Comparison of ENCODE assay signal across 8 mouse cellular contexts in genomic region chr5:135001309-135001708, GRCm38 (mm10). TPM values are rescaled to one million over a fixed set of nuclear protein-coding genes. Genes with fewer than 3 reads are reported as not detected.
A peak's percentile ranks its signal among the peaks of the same experiment; 100 is the strongest.
DNase-seq lines count a peak whose midpoint lies in the region; ATAC-seq lines count a peak whose summit lies in the region.

No protein-coding gene starts in this region.

- no peak overlapping the region for H3K9ac ChIP-seq in liver, embryonic 12.5 days

- H3K9me3 ChIP-seq in embryonic facial prominence, embryonic 10.5 days = no peaks in the 10 kb centered on the region
- H3K9me3 ChIP-seq in liver, embryonic 12.5 days (replicated peaks) = no peaks in the 10 kb centered on the region

- ATAC-seq in liver, embryonic 12.5 days = no peak
- 0 out of 2 replicates have a peak, but pooled peaks have one; percentile 34 for ATAC-seq in monocyte, adult 5-6 weeks (replicated peaks; ENCODE audit: insufficient number of reproducible peaks, low FRiP score, low TSS enrichment, poor library complexity, severe bottlenecking)

- H3K27ac ChIP-seq in embryonic facial prominence, embryonic 10.5 days (replicated peaks) = peak overlapping the region; percentile 69
- H3K27ac ChIP-seq in liver, embryonic 12.5 days = no peak overlapping the region

- peak overlapping the region; percentile 5; the same call in 1 of the 2 replicates for H3K4me2 ChIP-seq in liver, embryonic 12.5 days

- no peaks in the 10 kb centered on the region for H3K36me3 ChIP-seq in embryonic facial prominence, embryonic 10.5 days (replicated peaks)
- no peaks in the 10 kb centered on the region for H3K36me3 ChIP-seq in liver, embryonic 12.5 days

- H3K27me3 ChIP-seq in embryonic facial prominence, embryonic 10.5 days (replicated peaks; ENCODE audit: low read depth, poor library complexity, severe bottlenecking) = peaks cover 6% of the 10 kb centered on the region
- peaks cover 33% of the 10 kb centered on the region for H3K27me3 ChIP-seq in liver, embryonic 12.5 days (replicated peaks)

- DNase-seq in urinary bladder, adult 18-20 months (ENCODE audit: low spot score in 2 of 2) = peak; percentile 47 to 64
- DNase-seq in urinary bladder, postnatal 10 days (ENCODE audit: low spot score) = no peak
- DNase-seq in embryonic facial prominence, embryonic 10.5 days (ENCODE audit: low spot score) = peak; percentile 89
- peak; percentile 41 for DNase-seq in hindlimb bud, embryonic 11.5 days (ENCODE audit: extremely low spot score, low read depth, low spot score)
- DNase-seq in yolk sac, embryonic 10.5 days (ENCODE audit: low spot score) = peak; percentile 90
- DNase-seq in left cerebral cortex, adult 8-10 months (ENCODE audit: low spot score in 2 of 2) = no peak

- under 1% methylated on average over 14 of the region's 14 CpGs for WGBS in embryonic facial prominence, embryonic 10.5 days
- 4% methylated on average over 14 of the region's 14 CpGs for WGBS in liver, embryonic 12.5 days (ENCODE audit: insufficient replicate concordance)

- peak overlapping the region; percentile 36 for H3K4me3 ChIP-seq in embryonic facial prominence, embryonic 10.5 days
- no peak overlapping the region for H3K4me3 ChIP-seq in liver, embryonic 12.5 days

- peaks cover 27% of the 10 kb centered on the region for H3K4me1 ChIP-seq in embryonic facial prominence, embryonic 10.5 days
- peaks cover 6% of the 10 kb centered on the region for H3K4me1 ChIP-seq in liver, embryonic 12.5 days

RNA-seq across cellular contexts. Expression of gene Abhd11, which starts 7.6 kb away (rescaled TPM):
- polyA plus RNA-seq in embryonic facial prominence, embryonic 10.5 days (2016; fragmentation: Nextera tagmentation; extraction: Ambion mirVana) = 39.6 and 41.7 TPM in 2 replicates
- polyA plus RNA-seq in liver, embryonic 12.5 days (2016; fragmentation: Nextera tagmentation; extraction: Ambion mirVana) = 39.1 and 45.3 TPM in 2 replicates
- 13.0 to 27.0 TPM (median 24.1 TPM) in 3 replicates for total RNA-seq in monocyte, adult 5-6 weeks (2017)
- 10 to 100 TPM; 35.2 to 39.9 (median 36.7) TPM for total RNA-seq in left cerebral cortex, adult 8-10 months (2022)

RNA-seq across cellular contexts. Expression of gene Cldn3, which starts 15.3 kb away (rescaled TPM):
- polyA plus RNA-seq in embryonic facial prominence, embryonic 10.5 days (2016; fragmentation: Nextera tagmentation; extraction: Ambion mirVana) = 18.2 and 18.8 TPM in 2 replicates
- 0.55 and 0.57 TPM in 2 replicates for polyA plus RNA-seq in liver, embryonic 12.5 days (2016; fragmentation: Nextera tagmentation; extraction: Ambion mirVana)
- total RNA-seq in monocyte, adult 5-6 weeks (2017) = not detected in 3 replicates
- total RNA-seq in left cerebral cortex, adult 8-10 months (2022) = under 1 TPM in 2 of 4 experiments, not detected in 2; 0.50 to 0.93 TPM

RNA-seq across cellular contexts. Expression of gene Stx1a, which starts 22.0 kb away (rescaled TPM):
- 13.5 and 13.8 TPM in 2 replicates for polyA plus RNA-seq in embryonic facial prominence, embryonic 10.5 days (2016; fragmentation: Nextera tagmentation; extraction: Ambion mirVana)
- polyA plus RNA-seq in liver, embryonic 12.5 days (2016; fragmentation: Nextera tagmentation; extraction: Ambion mirVana) = 2.7 and 2.8 TPM in 2 replicates
- 0.29 to 0.76 TPM in 2 of 3 replicates, not detected in the other for total RNA-seq in monocyte, adult 5-6 weeks (2017)
- total RNA-seq in left cerebral cortex, adult 8-10 months (2022) = 100 to 1,000 TPM; 239 to 271 (median 248) TPM

RNA-seq across cellular contexts. Expression of gene Cldn4, which starts 54.6 kb away (rescaled TPM):
- polyA plus RNA-seq in embryonic facial prominence, embryonic 10.5 days (2016; fragmentation: Nextera tagmentation; extraction: Ambion mirVana) = 16.7 and 17.5 TPM in 2 replicates
- 0.28 and 0.49 TPM in 2 replicates for polyA plus RNA-seq in liver, embryonic 12.5 days (2016; fragmentation: Nextera tagmentation; extraction: Ambion mirVana)
- total RNA-seq in monocyte, adult 5-6 weeks (2017) = not detected in 3 replicates
- not detected for total RNA-seq in left cerebral cortex, adult 8-10 months (2022)

Comparison
In these comparisons a context has a peak if more than half of its experiments do, and no peak if none do; other contexts are left out.
1. DNase-seq: peak in urinary bladder, adult 18-20 months (2 of 2), embryonic facial prominence, embryonic 10.5 days (single experiment), hindlimb bud, embryonic 11.5 days (single experiment) and yolk sac, embryonic 10.5 days (single experiment); none in urinary bladder, postnatal 10 days (single experiment) and left cerebral cortex, adult 8-10 months (0 of 2).
2. RNA of gene Stx1a, which starts 22.0 kb away (total RNA-seq): 239 to 271 TPM in left cerebral cortex, adult 8-10 months; 0.29 to 0.76 TPM in monocyte, adult 5-6 weeks; every median in the first group is over 100 times any median in the second.